Mouse (Mus musculus) inflammation-experienced regulatory T-cells, adult 6 months (primary cell): ENCODE data around the gene Eef1g. TPM values are rescaled to one million over a fixed set of nuclear protein-coding genes. Genes with fewer than 3 reads are reported as not detected.
A peak's percentile ranks its signal among the peaks of the same experiment; 100 is the strongest.
"Not testable (repeated sequence)": the region's sequence is repeated elsewhere in the genome, so short reads cannot be mapped to it uniquely, and the experiment has no call there.

Experiments used
- ATAC-seq: one replicate; pipeline ENCODE4 v1.8.0; 2017
- polyA plus RNA-seq, 3 experiments: library from polyadenylated mRNA; unstranded; fragments of 100-300 nt; shearing (Covaris generic); gene quantifications; one replicate each; pipeline ENCODE4 v1.2.1; 2017

Eef1g gene
- polyA plus RNA-seq, 3 experiments from 2014 or later: 465 to 725 (median 677) TPM

DNA sequence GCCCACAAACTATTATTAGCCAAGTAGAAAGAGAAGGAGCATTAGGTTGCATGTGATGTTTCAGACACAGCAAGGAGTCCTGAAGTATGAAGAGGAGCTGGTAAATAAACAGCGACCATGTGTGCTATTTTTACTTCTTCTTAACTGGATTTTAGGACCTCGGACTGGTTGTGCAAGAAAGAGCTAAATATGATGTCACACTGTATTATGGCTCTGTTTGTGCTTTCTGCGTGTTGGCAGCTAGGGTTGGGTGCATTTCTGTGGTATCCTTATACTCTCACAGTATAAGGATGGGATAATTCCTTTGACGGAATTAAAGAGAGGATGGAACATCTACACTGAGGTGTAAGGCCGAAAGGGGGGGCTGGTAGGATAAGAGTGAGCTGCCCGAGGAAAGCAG, 21.6 kb upstream of the Eef1g start:
- no peak for ATAC-seq

DNA sequence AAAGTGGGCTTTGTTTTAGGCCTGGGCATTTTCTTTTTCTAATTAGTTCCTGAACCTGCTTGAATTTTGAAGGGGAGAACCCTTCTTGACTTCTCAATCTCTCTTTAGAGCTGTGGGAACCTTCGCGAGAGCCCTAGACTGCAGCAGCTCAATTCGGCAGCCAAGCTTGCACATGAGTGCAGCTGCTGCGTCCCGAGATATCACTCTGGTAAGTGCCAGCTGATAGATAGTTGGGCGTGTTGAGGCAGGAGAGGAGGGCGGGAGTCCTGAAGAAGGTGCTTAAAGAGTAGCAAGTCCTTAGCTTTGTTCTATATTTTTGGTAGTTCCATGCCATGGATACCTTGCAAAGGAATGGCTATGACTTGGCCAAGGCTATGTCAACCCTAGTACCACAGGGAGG, 19.9 kb upstream of the Eef1g start:
- ATAC-seq: no peak

DNA sequence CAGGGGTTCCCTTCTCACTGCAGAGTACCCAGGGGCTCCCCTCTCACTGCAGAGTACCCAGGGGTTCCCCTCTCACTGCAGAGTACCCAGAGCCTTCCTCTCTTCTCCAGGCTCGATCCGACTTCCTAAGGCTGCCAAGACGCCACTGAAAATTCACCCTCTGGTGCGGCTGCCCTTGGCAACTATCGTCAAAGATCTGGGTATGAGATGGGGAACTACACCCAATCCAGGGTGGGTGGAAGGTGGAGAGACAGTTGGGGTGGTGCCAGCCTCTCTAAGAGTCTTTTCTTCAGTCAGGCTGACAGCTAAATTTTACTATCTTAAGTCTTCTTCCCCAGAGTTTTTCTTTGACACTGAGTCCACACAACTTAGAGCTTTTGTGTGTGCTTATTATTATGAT, 16.7 kb upstream of the Eef1g start:
- ATAC-seq: no peak

DNA sequence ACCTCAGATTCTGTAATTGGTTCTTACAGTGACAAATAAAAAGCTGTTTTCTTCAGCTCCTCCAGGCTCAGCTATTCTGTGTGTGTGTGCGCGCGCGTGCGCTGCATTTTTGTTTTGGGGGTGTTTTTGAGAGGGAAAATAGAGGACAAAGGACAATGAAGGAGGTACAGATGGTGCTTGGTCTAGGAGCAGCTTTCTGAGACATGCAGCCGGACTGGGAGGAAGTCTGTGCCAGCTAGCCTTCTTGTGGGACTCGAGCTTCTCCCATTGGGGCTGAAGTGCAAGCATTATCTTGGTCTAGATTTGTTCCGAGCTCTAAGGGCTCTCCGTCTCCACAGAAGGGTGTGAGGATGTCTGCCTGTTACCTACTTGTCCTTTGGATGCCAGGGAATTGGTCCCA, 14.6 kb upstream of the Eef1g start:
- ATAC-seq: no peak

DNA sequence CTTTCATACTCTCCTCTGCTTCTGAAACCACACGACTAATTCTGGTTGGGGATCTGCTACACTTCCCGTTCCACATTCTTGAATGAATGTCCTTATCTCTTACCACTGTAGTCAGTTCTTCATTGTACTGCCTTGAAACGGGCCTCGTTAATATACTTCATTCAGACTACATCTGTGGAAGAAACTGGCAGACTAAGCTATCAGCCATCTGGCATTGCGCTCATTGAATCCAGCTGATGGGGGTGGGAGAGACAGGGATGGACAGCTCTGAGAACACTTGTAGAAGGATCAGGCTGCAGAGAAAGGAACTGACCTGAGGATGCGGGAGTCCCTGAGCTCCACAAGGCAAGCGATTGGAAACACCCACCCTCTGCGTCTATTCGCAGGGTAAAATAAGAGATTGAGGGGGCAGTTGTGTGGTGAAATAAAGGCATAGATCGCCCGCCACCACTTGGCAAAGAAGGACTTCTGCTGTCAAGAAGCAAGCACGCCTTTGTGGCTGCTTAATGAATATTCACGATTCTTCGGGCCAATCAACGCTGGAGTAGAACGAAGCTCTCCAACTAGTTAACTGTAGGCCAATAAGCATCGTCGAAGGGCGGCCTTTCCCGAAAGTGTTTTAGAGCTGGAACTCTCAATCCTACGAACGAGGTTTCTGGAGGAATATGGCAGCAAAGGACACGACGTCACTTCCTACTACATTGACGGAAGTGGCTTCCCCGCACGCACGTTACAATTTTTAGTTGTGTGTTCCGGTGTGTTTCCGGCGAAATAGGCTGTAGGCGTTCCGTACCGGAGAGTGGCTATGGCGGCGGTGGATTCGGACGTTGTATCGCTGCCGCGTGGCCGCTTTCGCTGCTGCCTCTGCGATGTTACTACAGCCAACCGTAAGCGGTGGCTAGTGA, 13.5 kb upstream of the Eef1g start, which contains the start of gene Tut1:
TSS of gene Tut1 (plus strand) at position 713 of the 905 bp plus-strand sequence.
- peak; percentile 96 for ATAC-seq

DNA sequence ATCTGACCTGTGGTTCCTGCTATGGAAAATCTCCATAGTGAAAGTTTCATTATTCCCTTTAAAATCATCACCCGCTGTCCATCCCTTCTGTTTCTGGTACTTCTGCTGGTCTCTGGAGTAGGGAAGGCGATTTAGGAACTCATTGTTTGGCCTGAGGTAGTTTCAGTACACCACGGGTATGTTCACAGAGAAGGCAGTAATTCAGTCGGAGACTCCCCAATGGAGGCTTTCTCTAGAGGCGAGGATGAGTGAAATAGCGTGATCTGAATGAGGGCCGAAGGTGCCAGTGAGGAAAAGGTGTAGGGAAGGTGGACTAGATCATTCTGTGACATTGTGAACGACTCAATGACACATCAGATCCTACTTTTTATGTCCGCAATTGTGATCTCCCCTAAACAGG, 12.7 kb upstream of the Eef1g start:
- no peak for ATAC-seq

DNA sequence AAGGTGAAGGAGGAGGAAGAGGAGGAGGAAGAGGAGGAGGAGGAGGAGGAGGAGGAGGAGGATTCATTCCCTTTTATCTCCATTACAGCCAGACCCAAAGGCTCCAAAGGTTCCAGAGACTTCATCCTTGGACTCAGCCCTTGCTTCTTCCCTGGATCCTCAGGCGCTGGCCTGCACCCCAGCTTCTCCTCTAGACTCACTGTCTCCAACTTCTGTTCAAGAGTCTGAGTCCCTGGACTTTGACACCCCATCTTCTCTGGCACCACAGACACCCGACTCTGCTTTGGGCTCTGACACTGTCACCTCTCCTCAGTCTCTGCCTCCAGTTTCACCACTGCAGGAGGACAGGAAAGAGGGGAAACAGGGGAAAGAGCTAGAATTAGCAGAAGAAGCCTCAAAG, 4.6 kb upstream of the Eef1g start:
- no peak for ATAC-seq

DNA sequence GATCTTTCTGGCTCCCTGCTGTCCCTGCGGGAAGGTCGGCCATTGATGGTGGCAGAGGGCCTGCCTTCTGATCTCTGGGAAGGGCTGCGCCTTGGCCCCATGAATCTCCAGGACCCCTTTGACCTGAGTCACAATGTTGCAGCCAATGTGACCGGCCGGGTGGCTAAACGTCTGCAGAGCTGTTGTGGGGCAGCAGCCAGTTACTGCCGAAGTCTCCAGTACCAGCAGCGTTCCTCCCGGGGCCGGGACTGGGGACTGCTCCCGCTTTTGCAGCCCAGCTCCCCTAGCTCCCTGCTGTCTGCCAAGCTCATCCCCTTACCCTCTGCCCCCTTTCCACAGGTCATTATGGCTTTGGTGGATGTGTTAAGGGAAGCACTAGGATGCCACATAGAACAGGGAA, 1.8 kb upstream of the Eef1g start:
- ATAC-seq: no peak

DNA sequence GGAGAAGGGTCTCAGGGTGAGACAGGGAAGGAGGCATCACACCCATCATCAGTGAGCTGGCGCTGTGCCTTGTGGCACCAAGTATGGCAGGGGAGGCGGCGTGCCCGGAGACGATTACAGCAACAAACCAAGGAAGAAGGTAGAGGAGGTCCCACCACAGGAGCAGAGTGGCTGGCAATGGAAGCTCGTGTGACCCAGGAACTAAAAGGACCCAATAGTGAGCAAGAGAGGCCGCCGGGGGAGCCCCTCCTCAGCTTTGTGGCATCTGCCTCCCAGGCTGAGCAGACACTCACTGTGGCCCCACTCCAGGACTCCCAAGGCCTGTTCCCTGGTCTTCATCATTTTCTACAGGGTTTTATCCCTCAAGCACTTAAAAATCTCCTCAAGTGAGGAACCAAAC, 1.1 kb upstream of the Eef1g start:
- no peak for ATAC-seq

DNA sequence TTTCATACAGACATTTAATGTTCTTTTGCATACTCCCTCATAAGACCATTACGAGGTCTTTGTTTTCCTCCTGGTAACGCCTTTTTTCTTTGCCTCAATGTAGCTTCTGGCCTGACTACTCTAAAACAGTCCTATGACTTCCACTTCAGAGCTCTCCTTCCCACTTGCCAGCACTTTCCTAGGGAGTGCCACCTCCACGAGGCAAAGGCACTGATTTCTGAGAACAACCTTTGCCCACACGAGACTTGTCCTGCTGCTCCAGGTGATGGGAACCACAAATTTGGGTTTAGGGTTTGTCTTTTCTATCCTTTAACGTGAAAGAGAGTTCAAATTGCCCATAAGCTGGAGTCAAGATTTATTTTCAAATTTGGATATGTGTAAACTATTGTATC, 647 bp upstream of the Eef1g start:
- no peak for ATAC-seq

DNA sequence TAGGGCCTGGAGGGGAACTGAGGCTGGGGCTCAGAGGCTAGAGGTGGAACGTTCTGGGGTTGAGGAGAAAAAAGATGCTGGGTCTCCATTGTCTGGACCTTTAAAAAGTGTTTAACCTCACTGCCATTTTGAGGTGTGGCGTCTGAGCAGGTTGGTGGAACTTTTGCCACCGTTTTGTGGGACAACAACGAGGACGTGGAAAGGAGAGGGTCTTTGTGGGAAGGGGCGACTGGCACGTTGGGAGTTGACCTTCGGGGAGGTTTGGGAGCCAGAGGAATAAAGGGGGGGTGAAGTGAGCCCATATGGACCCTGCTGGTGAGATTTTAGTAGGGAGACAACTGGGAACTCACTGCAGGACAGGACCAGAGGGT, 517 bp downstream of the Eef1g start:
- no peak for ATAC-seq

DNA sequence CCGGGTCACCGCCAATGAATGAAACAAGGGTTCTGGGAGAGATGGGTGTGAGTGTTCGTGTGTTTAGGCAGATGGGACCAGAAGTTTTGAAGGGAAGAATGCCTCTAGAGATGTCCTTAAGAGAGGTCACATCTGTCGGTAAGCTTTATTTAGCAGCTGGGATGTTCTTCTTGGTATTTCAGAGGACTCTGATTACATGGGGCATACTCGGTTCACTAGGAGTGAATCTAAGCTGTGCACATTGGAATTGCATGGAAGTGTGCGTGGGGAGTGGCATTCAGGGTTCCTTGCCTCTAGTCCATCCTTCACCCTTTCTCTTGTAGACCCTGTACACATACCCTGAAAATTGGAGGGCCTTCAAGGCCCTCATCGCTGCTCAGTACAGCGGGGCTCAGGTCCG, 1.1 kb downstream of the Eef1g start:
- no peak for ATAC-seq

DNA sequence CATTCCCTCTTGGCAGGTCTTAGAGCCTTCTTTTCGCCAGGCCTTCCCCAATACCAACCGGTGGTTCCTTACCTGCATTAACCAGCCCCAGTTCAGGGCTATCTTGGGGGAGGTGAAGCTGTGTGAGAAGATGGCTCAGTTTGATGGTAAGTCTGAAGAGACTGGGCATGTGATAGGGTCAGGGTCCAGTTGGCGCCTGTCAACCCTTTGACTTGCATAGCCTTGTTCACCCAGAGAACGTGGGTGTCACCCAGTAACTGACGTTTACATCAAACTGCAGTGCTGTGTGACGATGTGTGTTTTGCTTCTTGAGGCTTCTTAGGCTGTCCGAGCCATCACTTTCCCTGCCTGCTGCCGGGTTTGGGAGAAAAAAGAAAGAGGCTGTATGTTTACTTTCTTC, 5.7 kb downstream of the Eef1g start:
- ATAC-seq: not testable (repeated sequence)

DNA sequence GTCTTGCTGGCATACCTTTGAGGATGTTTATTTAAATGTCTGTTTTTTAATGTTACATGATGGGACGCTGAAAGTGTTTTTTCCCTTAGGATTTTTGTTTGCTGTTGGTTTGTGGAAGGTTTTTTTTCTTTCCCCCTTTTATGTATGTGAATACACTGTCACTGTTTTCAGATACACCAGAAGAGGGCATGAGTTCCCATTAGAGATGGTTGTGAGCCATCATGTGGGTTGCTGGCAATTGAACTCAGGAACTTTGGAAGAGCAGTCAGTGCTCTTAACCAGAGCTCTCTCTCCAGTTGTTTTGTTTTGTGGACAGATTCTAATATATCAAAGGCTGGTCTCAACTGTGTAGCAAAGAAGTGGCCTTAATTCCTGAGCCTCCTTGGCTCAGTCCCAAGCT, 7.8 kb downstream of the Eef1g start:
- ATAC-seq: no peak

DNA sequence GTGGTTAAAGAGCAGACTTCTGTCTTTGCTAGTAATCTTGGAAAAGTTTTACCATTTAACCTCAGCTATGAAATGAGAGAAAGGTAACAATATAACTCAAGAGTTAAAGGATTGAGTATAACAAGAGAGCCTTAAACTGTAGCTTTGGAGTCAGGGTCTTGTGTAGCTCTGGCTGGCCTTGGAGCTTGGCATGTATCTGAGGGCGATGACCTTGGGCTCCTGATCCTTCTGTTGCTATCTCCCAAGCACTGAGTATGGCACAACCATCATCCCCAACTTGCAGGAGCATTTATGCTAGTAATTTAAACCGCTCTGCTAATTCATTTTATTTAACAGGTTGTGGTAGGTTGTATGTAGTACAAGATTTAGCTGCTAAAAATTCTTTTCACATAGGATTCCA, 8.7 kb downstream of the Eef1g start:
- no peak for ATAC-seq

DNA sequence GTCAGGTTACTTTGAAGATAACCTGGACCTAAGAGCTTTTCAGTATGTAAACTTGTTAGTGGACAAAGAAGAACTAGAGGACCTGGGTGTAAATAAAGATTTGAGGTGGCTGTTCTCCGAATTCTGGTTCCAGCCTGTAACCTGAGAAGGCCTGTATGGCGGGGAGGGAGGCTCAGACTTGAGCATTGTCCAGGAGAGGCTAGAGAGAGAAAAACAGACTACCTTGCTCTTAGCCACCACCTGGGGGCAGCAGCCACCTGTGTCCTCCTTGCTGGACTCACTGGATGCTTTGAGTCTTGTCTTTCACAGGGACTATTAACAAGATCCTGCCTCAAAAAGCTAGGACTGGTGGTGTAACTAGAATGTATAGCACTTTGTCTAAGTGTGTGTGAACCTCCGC, 9.7 kb downstream of the Eef1g start:
- ATAC-seq: peak; percentile 75

DNA sequence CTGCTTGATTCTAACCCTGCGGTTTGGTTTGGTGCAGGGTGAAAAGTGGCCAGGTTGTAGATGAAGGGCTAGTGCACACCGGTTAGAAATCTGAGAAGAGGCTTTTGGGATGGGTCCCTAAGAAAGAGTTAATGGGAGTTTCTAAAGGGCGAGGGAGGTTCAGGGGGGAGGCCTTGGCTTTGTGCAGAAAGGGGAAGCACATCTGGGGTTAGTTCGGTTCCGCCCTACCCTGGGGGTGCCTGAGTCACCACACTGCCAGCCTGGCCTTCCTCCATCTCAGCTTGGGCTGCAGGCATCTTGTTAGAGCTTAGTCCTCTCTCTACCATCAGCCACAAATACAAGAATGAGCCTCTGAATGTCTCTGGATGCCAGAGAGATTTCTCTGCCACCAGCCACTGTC, 13.9 kb downstream of the Eef1g start:
- ATAC-seq: no peak

DNA sequence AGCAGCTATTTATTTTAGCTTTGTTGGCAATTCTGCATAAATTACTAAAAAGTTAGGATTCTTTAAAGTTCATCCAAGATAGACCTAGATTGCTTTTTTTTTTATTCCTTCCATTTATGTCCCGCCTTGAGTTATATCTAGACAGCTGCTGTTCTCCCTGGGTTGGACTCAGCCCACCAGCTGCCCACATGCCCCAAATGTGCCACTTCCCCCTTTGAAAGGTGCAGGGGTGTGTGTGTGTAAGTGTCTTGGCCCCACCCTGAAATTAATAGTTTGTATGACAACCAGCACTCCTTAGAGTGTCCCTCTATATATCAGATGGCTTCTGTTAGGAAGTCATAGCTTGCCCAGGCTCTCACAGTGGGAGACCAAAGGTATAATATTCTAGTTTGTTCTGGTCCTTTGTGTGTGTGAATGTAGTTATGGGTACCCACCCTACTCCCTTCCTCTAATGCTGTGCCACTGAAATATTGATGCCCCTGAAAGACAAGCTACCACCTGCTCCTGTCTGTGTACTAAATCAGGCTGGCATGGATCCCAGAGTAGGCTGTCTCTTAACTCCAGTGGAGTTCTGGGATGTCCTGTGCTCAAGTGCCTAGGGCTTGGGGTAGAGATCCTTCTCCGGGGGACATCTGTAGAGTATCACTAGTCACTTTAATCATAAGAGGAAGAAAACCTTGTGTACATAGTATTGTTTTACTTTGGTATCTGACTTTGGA, 14.8 kb downstream of the Eef1g start:
- no peak for ATAC-seq

DNA sequence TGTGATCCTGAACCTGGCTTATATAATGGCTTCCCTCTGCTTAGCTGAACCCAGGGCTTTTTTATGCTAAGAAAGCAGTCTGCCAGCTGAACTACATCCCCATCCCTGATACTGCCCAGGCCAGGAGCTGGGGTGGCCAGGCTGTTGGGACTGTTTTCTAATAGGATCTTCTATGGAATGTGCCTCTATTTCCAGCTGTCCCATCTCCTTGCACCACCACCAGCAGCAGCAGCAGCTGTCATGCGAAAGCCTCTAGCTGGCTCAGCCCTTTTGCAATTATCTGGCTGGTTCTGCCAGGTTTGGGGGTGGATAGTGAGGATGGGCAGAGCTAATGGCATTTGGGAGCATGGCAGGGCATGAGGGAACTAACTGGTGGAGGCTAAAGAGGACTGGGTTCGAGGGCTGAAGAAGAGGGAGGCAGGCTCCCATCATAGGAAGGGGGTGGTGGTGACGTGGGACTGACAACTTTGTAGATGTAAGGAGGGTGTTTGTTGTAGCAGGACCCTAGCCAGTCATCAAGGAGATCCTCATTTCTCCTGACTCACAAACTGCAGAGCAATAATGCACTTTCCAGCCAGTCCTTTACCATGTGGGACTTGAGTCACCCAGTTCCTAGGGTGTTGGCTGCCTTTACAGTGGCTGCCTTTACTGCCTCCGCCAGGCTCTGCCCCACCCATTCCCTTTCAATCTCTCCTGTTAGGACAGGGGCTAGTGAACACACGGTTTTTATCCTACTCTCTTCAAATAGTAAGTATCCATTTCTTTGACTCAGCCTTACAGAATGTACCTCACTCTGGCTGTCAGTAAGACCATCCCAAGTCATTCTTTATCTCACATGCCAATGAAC, 15.7 kb downstream of the Eef1g start:
- no peak for ATAC-seq

DNA sequence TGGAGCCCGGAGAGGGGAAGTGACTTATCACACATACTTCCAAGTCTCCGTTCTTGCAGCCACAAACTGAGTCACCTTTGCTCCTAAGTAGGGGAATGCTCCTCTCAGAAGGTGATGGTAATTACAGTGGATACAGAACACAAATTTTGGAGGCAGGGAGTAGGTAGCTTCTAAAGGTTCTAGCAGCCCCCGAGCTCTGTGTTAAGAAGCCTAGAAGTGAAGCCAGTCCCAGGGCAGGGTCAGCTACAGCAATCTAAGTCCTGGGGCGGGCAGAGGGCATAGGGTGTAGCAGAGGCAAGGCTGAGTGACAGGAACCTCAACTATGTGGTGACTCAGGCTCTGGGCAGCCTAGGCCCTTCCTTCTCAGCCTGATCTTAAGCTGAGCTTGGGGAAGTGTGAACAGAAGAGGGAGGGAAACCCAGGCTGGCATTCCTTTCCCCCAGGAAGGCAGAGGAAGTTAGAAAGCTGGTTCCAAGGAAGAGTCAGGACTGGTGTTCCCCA, 16.4 kb downstream of the Eef1g start:
- ATAC-seq: no peak

DNA sequence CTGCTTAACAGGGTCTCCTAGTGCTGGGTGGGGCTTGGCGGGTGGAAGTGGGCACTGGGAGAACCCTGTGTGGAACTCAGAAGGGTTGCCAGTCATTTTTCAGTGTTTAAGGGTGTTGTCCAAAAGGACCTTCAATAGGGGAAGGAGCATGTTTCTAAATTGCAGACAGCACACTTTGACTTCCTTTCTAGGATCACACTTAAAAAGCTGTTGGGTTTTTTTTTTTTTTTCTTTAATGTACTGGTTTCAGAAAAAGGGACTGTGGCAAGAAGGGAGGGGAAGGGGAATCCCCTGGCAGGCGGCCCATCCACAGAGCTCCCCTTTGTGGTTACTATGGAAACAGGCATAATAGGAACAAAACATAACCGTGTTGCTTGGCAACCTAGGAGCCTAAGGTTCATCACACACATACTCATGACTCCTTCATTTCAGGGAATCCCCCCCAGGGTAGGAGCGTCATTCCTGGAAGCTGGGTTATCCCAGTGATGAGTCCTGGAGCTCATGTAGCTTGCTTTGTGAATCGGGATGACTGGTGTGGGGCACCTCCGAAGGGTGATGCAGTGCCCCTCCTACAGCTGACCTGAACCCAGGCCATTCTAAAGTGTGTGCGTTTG, 17.5 kb downstream of the Eef1g start:
- ATAC-seq: peak; percentile 90

DNA sequence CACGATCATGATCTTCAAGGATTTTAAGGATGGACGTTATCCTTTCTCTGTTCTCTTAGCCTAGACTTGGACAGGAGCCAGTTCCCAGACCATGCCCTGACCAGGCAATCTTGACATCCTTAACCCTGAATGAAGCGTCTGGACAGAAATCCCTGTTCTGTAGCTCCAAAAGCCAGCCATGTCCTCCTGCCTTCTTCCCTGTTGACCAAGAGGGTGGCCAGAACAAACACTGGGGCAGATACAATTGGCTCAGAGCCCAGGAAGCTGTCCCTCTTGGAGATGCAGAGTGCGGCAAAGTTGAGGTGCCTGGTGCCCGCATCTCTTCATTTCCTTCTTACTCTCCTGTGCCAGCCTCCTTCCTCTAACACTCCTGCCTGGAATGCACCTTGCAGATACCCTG, 19.1 kb downstream of the Eef1g start:
- ATAC-seq: no peak

DNA sequence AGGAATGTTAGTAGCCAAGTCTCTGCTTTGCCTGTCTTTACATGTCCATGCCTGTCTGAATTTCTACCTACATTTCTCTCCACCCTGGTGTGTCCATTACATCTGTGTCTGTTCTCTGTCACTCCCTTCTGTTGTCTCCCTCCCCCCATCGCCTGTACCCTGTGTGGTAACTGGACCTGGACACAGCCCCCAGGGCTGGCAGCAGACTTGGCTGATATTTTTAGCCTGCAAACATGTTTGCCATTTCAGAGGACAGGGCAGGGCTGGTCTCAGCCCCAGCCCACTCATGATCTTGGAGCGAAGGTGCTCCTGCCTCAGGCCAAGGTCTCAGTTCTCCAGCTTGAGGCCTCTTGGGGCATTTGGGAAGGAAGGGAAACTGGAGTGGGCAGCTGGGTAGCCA, 21.0 kb downstream of the Eef1g start:
- ATAC-seq: no peak
